Mouse (Mus musculus) urinary bladder, postnatal 36 days (tissue): ENCODE measurements around the gene Fgfr2.
A peak's percentile ranks its signal among the peaks of the same experiment; 100 is the strongest.

Experiments
- DNase-seq, 2 experiments: peaks; one replicate each; pipeline ENCODE4 v3.0.0; 2022; ENCODE audit warnings: low spot score in 2 of 2, mixed read lengths in 1 of 2

Gene Fgfr2

GRCm38 (mm10) chr7:130780866-130781419 lies 2342.2 kb downstream of the Fgfr2 start:
- no peak for DNase-seq

- no peak for DNase-seq
These were observed 2349.1 kb downstream of the Fgfr2 start, which contains the start of gene Btbd16 for GRCm38 (mm10) chr7:130773914-130774630. Gene Btbd16, plus strand, starts transcription at chr7:130774069.

DNA sequence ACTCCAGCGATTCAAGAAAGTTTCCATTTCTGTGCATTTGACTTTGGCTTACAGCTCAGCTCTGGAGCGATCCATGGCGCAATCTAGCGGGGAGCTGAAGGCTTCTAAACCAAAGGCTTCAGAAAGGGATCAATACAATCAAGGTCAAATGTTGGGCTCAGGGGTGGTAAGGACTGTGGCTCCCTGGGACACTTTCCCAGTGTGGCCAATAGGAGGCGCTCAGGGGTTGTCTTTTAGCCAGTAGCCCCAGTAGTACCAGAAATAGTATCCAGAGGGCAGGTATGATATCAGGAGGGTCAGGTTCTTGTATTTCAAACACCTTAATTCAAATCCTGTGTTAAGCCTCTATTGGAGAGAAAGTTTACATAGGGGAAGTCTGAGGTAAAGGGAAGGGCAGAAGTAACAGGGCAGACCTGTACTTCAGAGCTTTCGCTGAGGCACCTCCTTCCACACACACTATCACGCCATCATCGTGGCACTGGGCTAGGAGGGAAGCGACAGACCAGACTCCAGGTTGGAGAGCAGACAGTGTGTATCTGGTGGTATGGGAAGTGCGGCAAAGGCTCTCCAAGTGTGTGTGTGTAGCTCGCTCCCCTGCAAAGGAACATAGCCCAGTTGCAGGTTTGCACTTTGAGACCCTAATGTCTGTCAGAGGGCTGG lies 2349.8 kb downstream of the Fgfr2 start:
- DNase-seq, result peak in 1 of 2 experiments; percentile 25

- peak; percentile 75 to 80 for DNase-seq
These were observed 2352.4 kb downstream of the Fgfr2 start for GRCm38 (mm10) chr7:130770707-130771106.

DNA sequence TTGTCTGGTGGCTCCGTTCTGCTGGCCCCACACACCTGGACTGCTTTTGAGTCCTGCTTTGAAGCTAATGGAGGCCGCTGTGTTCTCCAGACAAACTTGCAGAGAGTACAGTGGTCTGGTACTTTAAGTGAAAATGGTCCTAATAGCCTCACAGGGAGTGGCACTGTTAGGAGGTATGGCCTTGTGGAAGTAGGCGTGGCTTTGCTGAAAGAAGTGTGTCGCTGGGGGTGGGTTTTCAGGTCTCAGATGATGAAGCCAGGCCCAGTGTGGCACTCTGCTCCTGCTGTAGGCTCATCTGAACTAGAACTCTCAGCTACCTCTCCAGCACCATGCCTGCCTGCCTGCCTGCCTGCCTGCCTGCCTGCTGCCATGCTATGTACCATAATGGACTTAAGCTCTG lies 2355.0 kb downstream of the Fgfr2 start:
- no peak for DNase-seq

DNA sequence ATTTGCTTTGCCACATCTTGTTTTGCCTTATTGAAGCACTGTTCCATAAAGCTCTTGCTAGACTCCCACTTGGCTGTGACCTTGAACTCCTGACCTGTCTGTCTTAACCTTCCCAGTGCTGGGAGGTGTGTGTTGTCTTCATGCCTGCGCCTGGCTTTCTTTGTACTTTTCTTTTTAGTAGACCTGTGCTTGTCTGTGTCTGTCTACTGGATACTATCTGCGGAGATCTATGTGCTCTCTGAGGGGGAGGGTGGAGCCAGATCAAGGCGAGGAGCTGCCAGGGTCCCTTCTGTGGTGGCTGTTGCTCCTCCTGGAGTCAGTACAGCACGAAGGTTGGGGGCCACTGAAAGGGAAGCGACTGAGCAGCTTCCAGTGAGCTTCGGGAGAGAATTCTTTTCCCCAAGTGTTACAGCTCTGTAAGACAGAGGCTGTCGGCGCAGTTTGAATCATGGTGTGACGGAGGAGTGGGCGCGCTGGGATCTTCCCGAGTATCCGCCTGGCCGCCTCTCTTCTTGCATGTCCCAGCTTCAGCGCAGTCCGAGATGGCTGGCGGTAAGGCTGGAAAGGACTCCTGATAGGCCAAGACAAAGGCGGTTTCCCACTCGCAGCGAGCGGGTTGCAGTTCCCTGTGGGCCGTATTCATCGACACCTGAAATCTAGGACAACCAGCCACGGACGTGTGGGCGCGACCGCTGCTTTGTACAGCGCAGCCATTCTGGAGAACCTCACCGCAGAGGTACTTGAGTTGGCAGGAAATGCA lies 2356.6 kb downstream of the Fgfr2 start:
- DNase-seq, result no peak

- no peak for DNase-seq
These were observed 2359.0 kb downstream of the Fgfr2 start for GRCm38 (mm10) chr7:130764160-130764559.

- peak in 1 of 2 experiments; percentile 59 for DNase-seq
These were observed 2360.9 kb downstream of the Fgfr2 start for GRCm38 (mm10) chr7:130762071-130762897.

DNA sequence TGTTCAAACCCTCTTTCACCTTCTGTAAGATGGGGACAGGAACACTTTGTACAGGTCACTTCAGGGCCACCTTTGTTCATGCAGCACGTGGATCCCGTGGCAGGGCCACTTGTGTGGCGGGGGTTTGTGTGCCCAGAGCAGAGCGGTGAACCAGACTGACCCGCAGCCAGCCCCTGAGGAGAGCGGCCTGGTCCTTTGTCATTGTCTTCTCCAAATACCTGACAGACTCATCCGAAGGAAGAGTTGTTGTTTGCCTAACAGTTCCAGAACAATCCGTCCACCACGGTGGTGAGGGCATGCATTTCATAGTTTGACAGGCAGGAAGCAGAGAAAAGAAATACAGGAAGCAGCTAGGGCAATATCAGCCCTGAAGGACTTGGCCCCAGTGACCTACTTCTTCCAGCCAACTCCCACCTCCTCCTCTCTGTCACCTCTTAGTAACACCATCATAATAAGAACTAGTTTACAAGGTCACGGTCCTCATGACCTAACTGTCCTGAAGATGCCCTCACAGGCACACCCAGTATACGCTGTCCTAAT lies 2365.8 kb downstream of the Fgfr2 start:
- DNase-seq, result no peak

GRCm38 (mm10) chr7:130756343-130756835 lies 2366.8 kb downstream of the Fgfr2 start:
- DNase-seq, result no peak

- no peak for DNase-seq
These were observed 2368.4 kb downstream of the Fgfr2 start for GRCm38 (mm10) chr7:130754790-130755189.

DNA sequence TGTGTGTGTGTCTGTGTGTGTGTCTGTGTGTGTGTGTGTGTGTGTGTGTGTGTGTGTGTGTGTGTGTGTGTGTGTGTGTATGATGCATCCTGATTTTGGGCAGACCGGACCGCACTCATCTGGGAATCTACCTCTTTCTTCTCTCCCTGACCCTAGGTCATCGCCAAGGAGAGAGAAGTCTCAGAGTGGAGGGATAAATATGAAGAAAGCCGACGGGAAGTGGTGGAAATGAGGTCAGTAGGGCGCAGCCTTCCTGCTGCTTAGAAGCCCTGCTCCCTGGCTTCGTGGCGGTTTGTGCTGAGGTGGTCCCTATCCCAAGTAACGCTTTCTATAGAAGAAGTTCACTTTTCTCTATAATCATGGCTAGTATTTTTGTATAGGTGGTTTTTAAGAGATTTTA lies 2371.5 kb downstream of the Fgfr2 start:
- DNase-seq, result no peak

GRCm38 (mm10) chr7:130750752-130751490 lies 2372.2 kb downstream of the Fgfr2 start:
- DNase-seq, result no peak

GRCm38 (mm10) chr7:130749165-130749564 lies 2374.0 kb downstream of the Fgfr2 start:
- no peak for DNase-seq

DNA sequence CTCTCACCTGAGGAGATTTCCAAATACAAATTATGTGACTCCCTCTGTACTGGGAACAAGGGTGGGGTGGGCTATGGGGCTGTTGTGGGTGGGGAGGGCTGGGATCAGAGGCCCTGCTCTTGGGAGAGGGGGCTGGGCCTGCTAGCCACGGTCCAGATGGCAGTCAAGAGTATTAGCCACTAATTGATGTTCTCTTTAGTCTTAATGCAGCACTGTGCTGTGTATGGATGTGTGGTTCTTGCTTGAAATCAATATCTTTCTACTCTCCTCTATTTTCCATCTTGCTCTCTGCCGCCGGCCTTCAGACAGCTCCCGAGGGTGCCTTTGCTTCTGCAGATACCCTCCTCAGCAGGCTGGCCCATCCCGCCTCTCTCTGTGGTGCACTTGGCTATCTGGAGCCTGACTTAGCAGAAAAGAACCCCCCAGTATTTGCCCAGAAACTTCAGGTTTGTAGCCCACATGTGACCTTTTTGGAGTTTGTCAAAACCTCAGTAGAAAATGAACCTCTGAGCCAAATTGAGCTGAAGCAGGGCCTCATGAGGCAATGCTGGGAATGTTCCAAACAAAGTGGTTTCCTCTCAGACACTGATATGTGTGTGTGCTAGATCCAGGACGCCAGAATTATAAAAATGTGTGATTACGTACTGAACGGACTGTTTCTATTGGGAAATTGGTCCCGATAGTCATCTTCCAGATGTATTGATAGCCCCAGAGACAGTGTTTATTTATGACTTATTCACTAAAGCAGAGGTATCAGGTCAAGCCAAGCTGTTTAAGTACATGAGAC lies 2379.7 kb downstream of the Fgfr2 start:
- no peak for DNase-seq

- no peak for DNase-seq
These were observed 2382.1 kb downstream of the Fgfr2 start for GRCm38 (mm10) chr7:130741099-130741498.

DNA sequence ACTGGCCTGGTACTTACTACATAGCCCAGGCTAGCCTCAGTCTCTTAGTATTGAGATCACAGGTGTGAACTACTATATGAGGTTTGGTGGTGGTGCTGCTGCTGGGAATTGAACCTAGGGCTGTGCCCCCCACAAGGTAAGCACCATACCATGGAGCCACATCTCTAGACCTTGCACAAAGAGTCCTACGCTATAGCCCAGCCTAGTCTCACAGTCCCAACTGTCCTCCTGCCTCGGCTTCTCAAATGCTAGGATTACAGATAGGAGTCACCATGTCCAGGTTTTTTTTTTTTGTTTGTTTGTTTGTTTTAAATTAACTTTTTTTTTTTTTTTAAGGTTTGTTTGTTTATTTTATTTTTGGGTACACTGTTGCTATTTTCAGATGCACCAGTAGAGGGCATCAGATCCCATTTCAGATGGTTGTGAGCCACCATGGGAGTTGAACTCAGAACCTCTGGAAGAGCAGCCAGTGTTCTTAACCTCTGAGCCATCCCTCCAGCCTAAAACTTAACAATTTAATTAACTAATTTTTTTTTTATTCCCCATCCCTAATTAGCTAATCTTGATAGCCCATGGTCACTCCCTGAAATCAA lies 2388.9 kb downstream of the Fgfr2 start:
- DNase-seq, result no peak

DNA sequence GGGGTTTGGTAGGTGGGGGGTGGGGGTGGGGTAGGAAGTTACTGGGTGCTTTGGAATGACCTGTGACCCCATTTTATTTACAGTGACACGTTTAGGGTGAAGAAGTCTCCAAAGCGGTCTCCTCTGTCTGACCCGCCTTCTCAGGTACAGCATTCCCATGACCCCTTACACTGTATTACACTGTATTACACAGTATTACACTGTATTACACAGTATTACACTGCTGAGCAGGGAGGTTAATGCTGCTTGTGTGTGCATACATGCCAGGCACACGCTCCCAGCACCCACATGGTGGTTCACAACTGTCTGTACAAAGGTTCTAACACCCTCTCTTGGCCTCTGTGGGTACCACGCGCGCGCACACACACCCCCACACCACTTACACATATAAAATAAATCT lies 2389.7 kb downstream of the Fgfr2 start:
- no peak for DNase-seq

GRCm38 (mm10) chr7:130732908-130733307 lies 2390.2 kb downstream of the Fgfr2 start:
- DNase-seq, result no peak
